Mouse (Mus musculus) bone marrow macrophage, adult 2 months (primary cell): ENCODE measurements around the gene Ahctf1.

ENCODE experiments used
- CTCF ChIP-seq: IDR thresholded peaks from 2 replicates; pipeline ENCODE4 v1.5.1; 2012; ENCODE audit warnings: low read depth, mild to moderate bottlenecking, low read length, moderate library complexity
- POLR2A ChIP-seq: IDR thresholded peaks from 2 replicates; pipeline ENCODE4 v1.6.1; 2012; ENCODE audit warnings: mild to moderate bottlenecking, low read depth, low read length, borderline replicate concordance

- TF ChIP-seq CTCF (no peak), POLR2A (no peak)
Observed at GRCm38 (mm10) chr1:179842568-179842967, 39.1 kb upstream of the Ahctf1 start.
